Mouse (Mus musculus): ENCODE data around the gene Hsd3b5. TPM values are rescaled to one million over a fixed set of nuclear protein-coding genes. Genes with fewer than 3 reads are reported as not detected.

The Hsd3b5 gene
- polyA plus RNA-seq, 1 experiment from 2014 or later: not detected

Other genes with a start within 250 kb of the Hsd3b5 start
- gene Zfp697, start 247.8 kb downstream of the Hsd3b5 start, polyA plus RNA-seq (2016; fragmentation: Nextera tagmentation; extraction: Ambion mirVana): 8.8 and 10.0 TPM in 2 replicates
- gene Gm4450, start 173.1 kb downstream of the Hsd3b5 start, polyA plus RNA-seq (2016; fragmentation: Nextera tagmentation; extraction: Ambion mirVana): not detected in 2 replicates
- not detected in 2 replicates for gene Hsd3b4, start 119.7 kb downstream of the Hsd3b5 start, polyA plus RNA-seq (2016; fragmentation: Nextera tagmentation; extraction: Ambion mirVana)
- not detected in 2 replicates for gene Gm10681, start 41.4 kb downstream of the Hsd3b5 start, polyA plus RNA-seq (2016; fragmentation: Nextera tagmentation; extraction: Ambion mirVana)
- not detected in 2 replicates for gene Hsd3b2, start 94.3 kb upstream of the Hsd3b5 start, polyA plus RNA-seq (2016; fragmentation: Nextera tagmentation; extraction: Ambion mirVana)
- gene Hsd3b3, start 132.9 kb upstream of the Hsd3b5 start, polyA plus RNA-seq (2016; fragmentation: Nextera tagmentation; extraction: Ambion mirVana): 0.03 TPM in 1 of 2 replicates, not detected in the other
- gene Hsd3b6, start 184.2 kb upstream of the Hsd3b5 start, polyA plus RNA-seq (2016; fragmentation: Nextera tagmentation; extraction: Ambion mirVana): 33.3 and 35.1 TPM in 2 replicates
- gene Hsd3b1, start 229.5 kb upstream of the Hsd3b5 start, polyA plus RNA-seq (2016; fragmentation: Nextera tagmentation; extraction: Ambion mirVana): 0.54 and 0.62 TPM in 2 replicates

Measured in embryonic facial prominence, embryonic 12.5 days (tissue).